Mouse (Mus musculus) spleen, postnatal 14 days (tissue): Measurements from ENCODE around the gene Dnajc30.

Source experiments
- DNase-seq, 2 experiments: peaks; one replicate each; pipeline ENCODE4 v3.0.0; 2021 to 2022; ENCODE audit warnings: low spot score in 2 of 2

Gene Dnajc30

GRCm38 (mm10) chr5:135109017-135109416 is 45.0 kb downstream of the Dnajc30 start:
- DNase-seq, result no peak

- DNase-seq, result no peak
Measured at GRCm38 (mm10) chr5:135109426-135109825, 45.4 kb downstream of the Dnajc30 start.

DNA sequence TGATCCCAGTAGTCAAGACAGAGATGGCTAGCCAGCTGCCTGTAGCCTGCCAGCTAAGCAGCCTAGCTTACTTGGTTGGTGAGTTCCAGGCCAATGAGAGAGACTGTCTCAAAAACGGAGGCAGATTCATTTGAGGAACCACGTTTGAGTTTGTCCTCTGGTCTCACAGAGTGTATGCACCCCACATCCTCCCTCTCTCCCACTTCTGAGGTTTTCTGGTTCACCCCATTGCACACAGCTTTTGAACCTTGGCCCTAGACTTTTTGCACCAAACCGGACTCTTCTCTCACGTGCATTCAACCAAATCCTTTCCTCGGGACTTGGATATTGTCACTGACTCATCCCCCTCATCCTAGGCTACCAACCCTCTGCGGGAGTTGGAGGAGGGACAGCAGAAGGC is 46.0 kb downstream of the Dnajc30 start:
- no peak for DNase-seq

DNA sequence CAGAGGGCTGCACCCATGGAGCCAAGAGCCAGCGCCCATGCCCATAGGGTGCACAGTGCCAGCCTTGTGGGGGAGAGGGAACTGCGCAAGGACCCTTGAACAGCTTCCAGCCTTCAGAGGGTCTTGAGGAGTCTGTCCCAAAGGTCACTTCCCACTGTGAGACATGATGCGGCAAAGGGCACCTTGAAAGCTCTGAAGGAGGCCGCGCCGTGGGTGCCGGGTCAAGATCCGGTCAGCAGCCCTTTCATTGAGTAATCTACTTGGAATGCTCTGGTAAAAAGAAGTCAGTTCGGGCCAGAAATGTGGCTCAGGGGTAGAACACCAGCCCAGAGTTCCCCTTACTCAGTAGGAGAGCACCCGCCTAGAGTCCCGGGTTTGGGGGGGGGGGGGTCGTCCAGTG is 49.8 kb downstream of the Dnajc30 start:
- no peak for DNase-seq

- DNase-seq, result no peak
Measured at GRCm38 (mm10) chr5:135115241-135115640, 51.2 kb downstream of the Dnajc30 start.
